Mouse (Mus musculus) forebrain, embryonic 12.5 days (tissue): ENCODE measurements around the gene Cd200r1. TPM values are rescaled to one million over a fixed set of nuclear protein-coding genes. Genes with fewer than 3 reads are reported as not detected.

ENCODE experiments used
- ATAC-seq: fragments of 200-750 bp; cut with Nextera tagmentation; 2 replicates; pipeline ENCODE4 v1.8.0; 2017; ENCODE audit warnings: moderate TSS enrichment; ENCODE audit not compliant: low FRiP score
- H3K27ac ChIP-seq: fragments of 300-500 bp; sonication (generic); 2 replicates; pipeline ENCODE4 v1.5.1; 2016; ENCODE audit warnings: mild to moderate bottlenecking
- H3K27me3 ChIP-seq: fragments of 300-500 bp; sonication (generic); 2 replicates; pipeline ENCODE4 v1.6.1; 2016; ENCODE audit warnings: mild to moderate bottlenecking
- H3K36me3 ChIP-seq: fragments of 300-500 bp; sonication (generic); replicated peaks from 2 replicates; pipeline ENCODE4 v1.6.1; 2016; ENCODE audit warnings: mild to moderate bottlenecking
- H3K4me1 ChIP-seq: fragments of 300-500 bp; sonication (generic); 2 replicates; pipeline ENCODE4 v1.6.1; 2016
- H3K4me2 ChIP-seq: fragments of 300-500 bp; sonication (generic); 2 replicates; pipeline ENCODE4 v1.6.1; 2016; ENCODE audit warnings: mild to moderate bottlenecking, moderate library complexity
- H3K4me3 ChIP-seq: fragments of 300-500 bp; sonication (generic); replicated peaks from 2 replicates; pipeline ENCODE4 v1.5.1; 2016; ENCODE audit warnings: mild to moderate bottlenecking
- H3K9ac ChIP-seq: fragments of 300-500 bp; sonication (generic); 2 replicates; pipeline ENCODE4 v1.6.1; 2016; ENCODE audit warnings: mild to moderate bottlenecking
- H3K9me3 ChIP-seq: fragments of 300-500 bp; sonication (generic); 2 replicates; pipeline ENCODE4 v1.6.1; 2016
- WGBS: fragments of 180-500 bp; shearing (Covaris S2); methylation state at CpG from one replicate; pipeline ENCODE4 v1.1.7; 2016; 5-methylcytosine and 5-hydroxymethylcytosine counted together
- polyA plus RNA-seq: library from polyadenylated mRNA; unstranded; fragments of >200 nt; fragmentation: Nextera tagmentation; extraction: Ambion mirVana; gene quantifications from 2 replicates; pipeline ENCODE4 v1.2.1, GENCODE M21; 2016

Cd200r1 gene
- polyA plus RNA-seq, 1 experiment from 2014 or later: 0.49 TPM

- no peaks in the 10 kb centered on the region for H3K27me3 ChIP-seq
- H3K9me3 ChIP-seq: no peaks in the 10 kb centered on the region
- 95% methylated on average over 3 of the region's 3 CpGs for whole genome bisulfite sequencing
- H3K9ac ChIP-seq: no peak overlapping the region
- no peak for ATAC-seq
- no peaks in the 10 kb centered on the region for H3K4me1 ChIP-seq
- no peak overlapping the region for H3K4me2 ChIP-seq
- H3K4me3 ChIP-seq: no peak overlapping the region
- H3K36me3 ChIP-seq: peaks cover 93% of the 10 kb centered on the region
- no peak overlapping the region for H3K27ac ChIP-seq
Observed at GRCm38 (mm10) chr16:44734059-44734458, 31.5 kb upstream of the Cd200r1 start.

GRCm38 (mm10) chr16:44735676-44736075 lies 29.9 kb upstream of the Cd200r1 start:
- Histone ChIP-seq H3K9ac (no peak overlapping the region), H3K36me3 (peaks cover 82% of the 10 kb centered on the region), H3K4me2 (no peak overlapping the region), H3K4me1 (no peaks in the 10 kb centered on the region), H3K4me3 (no peak overlapping the region), H3K27me3 (no peaks in the 10 kb centered on the region), H3K27ac (no peak overlapping the region), H3K9me3 (no peaks in the 10 kb centered on the region)
- no peak for ATAC-seq
- 92% methylated on average over 5 of the region's 5 CpGs for WGBS

GRCm38 (mm10) chr16:44736118-44736517 lies 29.4 kb upstream of the Cd200r1 start:
- Histone ChIP-seq H3K9ac (no peak overlapping the region), H3K9me3 (no peaks in the 10 kb centered on the region), H3K27me3 (no peaks in the 10 kb centered on the region), H3K4me3 (no peak overlapping the region), H3K27ac (no peak overlapping the region), H3K4me2 (no peak overlapping the region), H3K36me3 (peaks cover 77% of the 10 kb centered on the region), H3K4me1 (no peaks in the 10 kb centered on the region)
- ATAC-seq: no peak
- WGBS: 83% methylated on average over 4 of the region's 4 CpGs

- Histone ChIP-seq H3K9me3 (no peaks in the 10 kb centered on the region), H3K4me2 (no peak overlapping the region), H3K27ac (no peak overlapping the region), H3K36me3 (peaks cover 27% of the 10 kb centered on the region), H3K9ac (no peak overlapping the region), H3K4me3 (no peak overlapping the region), H3K27me3 (no peaks in the 10 kb centered on the region), H3K4me1 (peaks cover 13% of the 10 kb centered on the region)
- ATAC-seq: no peak
- WGBS: 96% methylated on average over 1 of the region's 1 CpGs
Observed at GRCm38 (mm10) chr16:44742753-44743152, 22.8 kb upstream of the Cd200r1 start.

GRCm38 (mm10) chr16:44745471-44745865 lies 20.1 kb upstream of the Cd200r1 start:
- Histone ChIP-seq H3K36me3 (peaks cover 11% of the 10 kb centered on the region), H3K27ac (peak overlapping the region; percentile 95), H3K27me3 (0 out of 2 replicates have a peak, but pooled peaks cover 4% of the 10 kb centered on the region), H3K9ac (peak overlapping the region; percentile 88), H3K9me3 (no peaks in the 10 kb centered on the region), H3K4me2 (peak overlapping the region; percentile 84), H3K4me1 (peaks cover 13% of the 10 kb centered on the region), H3K4me3 (peak overlapping the region; percentile 83)
- peak; percentile 6; the same call in 1 of the 2 replicates for ATAC-seq
- WGBS: 9% methylated on average over 14 of the region's 14 CpGs

GRCm38 (mm10) chr16:44745866-44746562 lies 19.5 kb upstream of the Cd200r1 start, which contains the start of gene Gtpbp8:
Gene Gtpbp8, minus strand, starts transcription at chr16:44746363.
- 0 out of 2 replicates have a peak, but pooled peaks cover 4% of the 10 kb centered on the region for H3K27me3 ChIP-seq
- no peaks in the 10 kb centered on the region for H3K9me3 ChIP-seq
- H3K4me2 ChIP-seq: peak within 1 kb of the TSS; percentile 84
- peak; percentile 95 for ATAC-seq
- under 1% methylated on average over 47 of the region's 47 CpGs for WGBS
- peaks cover 11% of the 10 kb centered on the region for H3K36me3 ChIP-seq
- peak within 1 kb of the TSS; percentile 95 for H3K27ac ChIP-seq
- peak within 1 kb of the TSS; percentile 83 for H3K4me3 ChIP-seq
- peak within 1 kb of the TSS; percentile 88 for H3K9ac ChIP-seq
- H3K4me1 ChIP-seq: peaks cover 13% of the 10 kb centered on the region

GRCm38 (mm10) chr16:44748007-44748406 lies 17.5 kb upstream of the Cd200r1 start:
- 64% methylated on average over 3 of the region's 3 CpGs for WGBS
- ATAC-seq: no peak
- Histone ChIP-seq H3K4me2 (no peak overlapping the region), H3K27ac (no peak overlapping the region), H3K4me1 (peaks cover 13% of the 10 kb centered on the region), H3K9me3 (no peaks in the 10 kb centered on the region), H3K27me3 (0 out of 2 replicates have a peak, but pooled peaks cover 4% of the 10 kb centered on the region), H3K36me3 (no peaks in the 10 kb centered on the region), H3K9ac (no peak overlapping the region), H3K4me3 (no peak overlapping the region)

- no peak for ATAC-seq
- no peaks in the 10 kb centered on the region for H3K36me3 ChIP-seq
- WGBS: 92% methylated on average over 8 of the region's 8 CpGs
Observed at GRCm38 (mm10) chr16:44757700-44758099, 7.8 kb upstream of the Cd200r1 start.

GRCm38 (mm10) chr16:44761811-44762210 lies 3.7 kb upstream of the Cd200r1 start:
- H3K27ac ChIP-seq: no peak overlapping the region
- no peaks in the 10 kb centered on the region for H3K4me1 ChIP-seq
- no peak overlapping the region for H3K4me3 ChIP-seq
- no peaks in the 10 kb centered on the region for H3K9me3 ChIP-seq
- 63% methylated on average over 1 of the region's 1 CpGs for WGBS
- no peaks in the 10 kb centered on the region for H3K27me3 ChIP-seq
- no peak for ATAC-seq
- H3K9ac ChIP-seq: no peak overlapping the region
- no peaks in the 10 kb centered on the region for H3K36me3 ChIP-seq
- no peak overlapping the region for H3K4me2 ChIP-seq

More at GRCm38 (mm10) chr16:44757700-44758099, 7.8 kb upstream of the Cd200r1 start:
- no peak overlapping the region for H3K27ac ChIP-seq
- H3K9me3 ChIP-seq: no peaks in the 10 kb centered on the region
- H3K27me3 ChIP-seq: no peaks in the 10 kb centered on the region
- H3K9ac ChIP-seq: no peak overlapping the region
- H3K4me3 ChIP-seq: no peak overlapping the region
- H3K4me2 ChIP-seq: no peak overlapping the region
- H3K4me1 ChIP-seq: no peaks in the 10 kb centered on the region

GRCm38 (mm10) chr16:44766320-44766892 lies 870 bp downstream of the Cd200r1 start:
- Histone ChIP-seq H3K4me3 (no peak overlapping the region), H3K9me3 (no peaks in the 10 kb centered on the region), H3K27me3 (no peaks in the 10 kb centered on the region), H3K4me2 (no peak overlapping the region), H3K4me1 (no peaks in the 10 kb centered on the region), H3K9ac (no peak overlapping the region), H3K27ac (no peak overlapping the region), H3K36me3 (no peaks in the 10 kb centered on the region)
- no peak for ATAC-seq
- WGBS: 87% methylated on average over 9 of the region's 9 CpGs

GRCm38 (mm10) chr16:44767506-44767905 lies 2.0 kb downstream of the Cd200r1 start:
- Histone ChIP-seq H3K4me2 (no peak overlapping the region), H3K4me3 (no peak overlapping the region), H3K9ac (no peak overlapping the region), H3K36me3 (no peaks in the 10 kb centered on the region), H3K4me1 (no peaks in the 10 kb centered on the region), H3K27ac (no peak overlapping the region), H3K27me3 (no peaks in the 10 kb centered on the region), H3K9me3 (no peaks in the 10 kb centered on the region)
- ATAC-seq: no peak
- WGBS: 89% methylated on average over 7 of the region's 7 CpGs

GRCm38 (mm10) chr16:44767967-44768366 lies 2.4 kb downstream of the Cd200r1 start:
- no peaks in the 10 kb centered on the region for H3K27me3 ChIP-seq
- WGBS: 50% methylated on average over 2 of the region's 2 CpGs
- no peaks in the 10 kb centered on the region for H3K9me3 ChIP-seq
- no peaks in the 10 kb centered on the region for H3K36me3 ChIP-seq
- peak; percentile 69; the same call in 1 of the 2 replicates for ATAC-seq
- no peak overlapping the region for H3K27ac ChIP-seq
- no peak overlapping the region for H3K4me3 ChIP-seq
- H3K4me2 ChIP-seq: no peak overlapping the region
- no peak overlapping the region for H3K9ac ChIP-seq
- no peaks in the 10 kb centered on the region for H3K4me1 ChIP-seq

GRCm38 (mm10) chr16:44772577-44772976 lies 7.0 kb downstream of the Cd200r1 start:
- ATAC-seq: no peak
- Histone ChIP-seq H3K4me1 (no peaks in the 10 kb centered on the region), H3K4me3 (no peak overlapping the region), H3K9ac (no peak overlapping the region), H3K9me3 (no peaks in the 10 kb centered on the region), H3K4me2 (no peak overlapping the region), H3K36me3 (no peaks in the 10 kb centered on the region), H3K27ac (no peak overlapping the region), H3K27me3 (no peaks in the 10 kb centered on the region)
- WGBS: 84% methylated on average over 6 of the region's 6 CpGs
